Mouse (Mus musculus) liver, postnatal 0 days (tissue): ENCODE results near the gene Rps27. TPM values are rescaled to one million over a fixed set of nuclear protein-coding genes. Genes with fewer than 3 reads are reported as not detected.
A peak's percentile ranks its signal among the peaks of the same experiment; 100 is the strongest.
"Not testable (repeated sequence)": the region's sequence is repeated elsewhere in the genome, so short reads cannot be mapped to it uniquely, and the experiment has no call there.

Experiments
- ATAC-seq: fragments of 200-750 bp; cut with Nextera tagmentation; 2 replicates; pipeline ENCODE4 v1.8.0; 2017; ENCODE audit warnings: mild to moderate bottlenecking, moderate library complexity
- DNase-seq: peaks from one replicate; pipeline ENCODE4 v3.0.0-alpha.2; 2016
- H3K27ac ChIP-seq: fragments of 300-500 bp; sonication (generic); 2 replicates; pipeline ENCODE4 v1.5.1; 2014; ENCODE audit warnings: antibody characterized with exemption, moderate library complexity, mild to moderate bottlenecking, low read depth
- H3K27me3 ChIP-seq: fragments of 300-500 bp; sonication (generic); 2 replicates; pipeline ENCODE4 v1.6.1; 2014; ENCODE audit warnings: low read length, control low read depth, mixed read lengths; ENCODE audit not compliant: insufficient read depth
- H3K36me3 ChIP-seq: fragments of 300-500 bp; sonication (generic); replicated peaks from 2 replicates; pipeline ENCODE4 v1.6.1; 2014; ENCODE audit warnings: mild to moderate bottlenecking, control low read depth, low read length, moderate library complexity, mixed read lengths; ENCODE audit not compliant: insufficient read depth
- H3K4me1 ChIP-seq: fragments of 300-500 bp; sonication (generic); 2 replicates; pipeline ENCODE4 v1.6.1; 2014; ENCODE audit warnings: antibody characterized with exemption, mild to moderate bottlenecking, control low read depth; ENCODE audit not compliant: insufficient read depth
- H3K4me2 ChIP-seq: fragments of 300-500 bp; sonication (generic); 2 replicates; pipeline ENCODE4 v1.6.1; 2014; ENCODE audit warnings: low read depth, mild to moderate bottlenecking, low read length, moderate library complexity, mixed read lengths
- H3K4me3 ChIP-seq: fragments of 300-500 bp; sonication (generic); 2 replicates; pipeline ENCODE4 v1.5.1; 2014; ENCODE audit warnings: low read depth, low read length
- H3K9ac ChIP-seq: fragments of 300-500 bp; sonication (generic); replicated peaks from 2 replicates; pipeline ENCODE4 v1.6.1; 2014; ENCODE audit warnings: mild to moderate bottlenecking, moderate library complexity
- H3K9me3 ChIP-seq: fragments of 300-500 bp; sonication (generic); 2 replicates; pipeline ENCODE4 v1.6.1; 2016; ENCODE audit warnings: mild to moderate bottlenecking, control low read depth, low read length, mixed read lengths
- CTCF ChIP-seq: sonication (generic); IDR thresholded peaks from 2 replicates; pipeline ENCODE4 v1.5.1; 2016; ENCODE audit warnings: antibody characterized with exemption, low read depth
- EP300 ChIP-seq: IDR thresholded peaks from 2 replicates; pipeline ENCODE4 v1.6.1; 2016; ENCODE audit warnings: antibody characterized with exemption, low read depth, mild to moderate bottlenecking
- WGBS: fragments of 180-500 bp; shearing (Covaris S2); extraction: QIAGEN DNeasy Blood & Tissue Kit; methylation state at CpG from one replicate; pipeline ENCODE4 v1.1.7; 2014; ENCODE audit not compliant: insufficient replicate concordance; 5-methylcytosine and 5-hydroxymethylcytosine counted together
- polyA plus RNA-seq: library from polyadenylated mRNA; unstranded; fragments of >200 nt; fragmentation: Nextera tagmentation; extraction: Ambion mirVana; gene quantifications from 2 replicates; pipeline ENCODE4 v1.2.1, GENCODE M21; 2015

The Rps27 gene
- polyA plus RNA-seq, 1 experiment from 2014 or later, result 821 TPM

DNA sequence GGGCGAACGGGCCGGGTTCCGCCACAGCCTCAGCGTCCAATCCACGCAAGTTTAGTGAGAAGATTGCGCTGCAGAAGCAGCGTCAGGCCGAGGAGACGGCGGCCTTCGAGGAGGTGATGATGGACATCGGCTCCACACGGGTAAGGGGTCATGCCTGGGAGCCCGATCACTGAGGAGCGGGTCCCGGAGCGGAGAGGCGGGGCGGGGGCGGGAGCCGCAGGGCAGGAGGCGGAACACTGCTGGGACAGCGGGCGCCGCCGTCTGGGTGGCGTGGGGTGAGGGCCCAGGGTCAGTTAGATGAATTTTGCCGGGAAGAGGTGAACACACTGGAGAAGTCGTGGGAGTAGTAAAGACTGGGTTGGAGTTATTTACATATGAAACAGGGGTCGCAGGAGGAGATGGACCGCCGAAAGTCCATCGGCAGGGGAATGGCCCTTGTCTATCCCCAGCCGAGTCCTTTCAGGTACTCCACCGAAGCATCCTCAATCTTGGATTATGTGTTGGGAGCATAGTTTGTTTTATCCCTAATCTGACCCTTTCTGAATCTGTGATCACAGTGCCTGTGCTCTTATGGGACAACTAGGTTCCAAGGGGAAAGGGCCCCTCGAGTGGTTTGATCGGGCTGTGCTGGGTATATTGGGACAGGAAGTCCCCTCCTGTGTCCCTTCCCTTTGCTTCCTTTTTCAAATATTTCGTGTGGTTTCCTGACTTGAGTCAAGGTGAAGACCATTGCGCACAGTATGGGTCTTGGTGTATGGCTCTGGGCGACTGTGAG is 41.2 kb upstream of the Rps27 start:
- Histone ChIP-seq H3K9me3 (no peaks in the 10 kb centered on the region), H3K36me3 (peaks cover 27% of the 10 kb centered on the region), H3K4me2 (peak overlapping the region; percentile 94), H3K27ac (peak overlapping the region; percentile 90), H3K4me1 (peaks cover 15% of the 10 kb centered on the region), H3K27me3 (no peaks in the 10 kb centered on the region), H3K4me3 (peak overlapping the region; percentile 99), H3K9ac (peak overlapping the region; percentile 98)
- DNase-seq, result peak; percentile 68
- TF ChIP-seq EP300, result no peak
- no peak for TF ChIP-seq CTCF
- 2% methylated on average over 41 of the region's 41 CpGs for WGBS
- peak; percentile 68 for ATAC-seq

GRCm38 (mm10) chr3:90253653-90254418 is 40.4 kb upstream of the Rps27 start, which contains the start of gene Crtc2:
Gene Crtc2 (plus strand): TSS chr3:90254163.
- Histone ChIP-seq H3K27ac (peak within 1 kb of the TSS; percentile 90), H3K4me1 (peaks cover 18% of the 10 kb centered on the region), H3K4me2 (peak within 1 kb of the TSS; percentile 94), H3K9me3 (no peaks in the 10 kb centered on the region), H3K9ac (peak within 1 kb of the TSS; percentile 98), H3K4me3 (peak within 1 kb of the TSS; percentile 99), H3K36me3 (peaks cover 19% of the 10 kb centered on the region), H3K27me3 (no peaks in the 10 kb centered on the region)
- peak; percentile 94 for ATAC-seq
- peak; percentile 95 for DNase-seq
- TF ChIP-seq EP300 (peak; percentile 54; the same call in 1 of the 2 replicates), CTCF (no peak)
- WGBS, result 3% methylated on average over 40 of the region's 40 CpGs

DNA sequence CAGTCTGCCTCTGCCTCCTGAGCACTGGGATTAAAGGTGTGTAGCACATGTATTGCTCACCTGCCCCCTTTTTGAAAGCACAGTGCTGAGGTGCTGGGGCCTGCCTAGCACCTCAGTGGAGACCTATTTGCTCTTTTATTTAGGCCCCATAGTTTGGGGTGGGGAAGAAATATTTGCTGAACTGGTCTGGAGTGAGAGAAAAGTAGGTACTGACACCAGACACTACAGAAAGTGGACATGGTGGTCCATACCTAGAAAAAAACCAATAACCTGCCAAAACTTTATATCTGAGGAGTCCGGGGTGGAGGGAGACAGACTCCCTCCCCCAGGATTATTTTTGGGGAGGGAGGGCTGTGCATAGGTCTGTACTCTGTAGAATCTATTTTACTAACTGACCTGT is 39.7 kb upstream of the Rps27 start:
- H3K4me1 ChIP-seq, result peaks cover 18% of the 10 kb centered on the region
- H3K9ac ChIP-seq, ATAC-seq, DNase-seq, H3K4me3 ChIP-seq, H3K4me2 ChIP-seq, H3K27me3 ChIP-seq, H3K9me3 ChIP-seq, H3K27ac ChIP-seq: not testable (repeated sequence)
- WGBS, result 35% methylated on average over 1 of the region's 1 CpGs
- peaks cover 14% of the 10 kb centered on the region for H3K36me3 ChIP-seq

GRCm38 (mm10) chr3:90252659-90253058 is 39.2 kb upstream of the Rps27 start:
- not testable (repeated sequence) for ATAC-seq, H3K27me3 ChIP-seq

GRCm38 (mm10) chr3:90251731-90252226 is 38.3 kb upstream of the Rps27 start:
- H3K4me2 ChIP-seq, H3K27me3 ChIP-seq, H3K27ac ChIP-seq, H3K9ac ChIP-seq, DNase-seq, H3K4me3 ChIP-seq, H3K9me3 ChIP-seq, ATAC-seq: not testable (repeated sequence)
- H3K36me3 ChIP-seq, result peaks cover 13% of the 10 kb centered on the region
- 92% methylated on average over 10 of the region's 12 CpGs for WGBS
- H3K4me1 ChIP-seq, result peaks cover 22% of the 10 kb centered on the region

More at GRCm38 (mm10) chr3:90252659-90253058, 39.2 kb upstream of the Rps27 start:
- not testable (repeated sequence) for H3K9me3 ChIP-seq, DNase-seq, H3K9ac ChIP-seq, H3K4me3 ChIP-seq, H3K4me2 ChIP-seq, H3K27ac ChIP-seq
- peaks cover 20% of the 10 kb centered on the region for H3K4me1 ChIP-seq
- H3K36me3 ChIP-seq, result peaks cover 14% of the 10 kb centered on the region
- 89% methylated on average over 2 of the region's 2 CpGs for WGBS

DNA sequence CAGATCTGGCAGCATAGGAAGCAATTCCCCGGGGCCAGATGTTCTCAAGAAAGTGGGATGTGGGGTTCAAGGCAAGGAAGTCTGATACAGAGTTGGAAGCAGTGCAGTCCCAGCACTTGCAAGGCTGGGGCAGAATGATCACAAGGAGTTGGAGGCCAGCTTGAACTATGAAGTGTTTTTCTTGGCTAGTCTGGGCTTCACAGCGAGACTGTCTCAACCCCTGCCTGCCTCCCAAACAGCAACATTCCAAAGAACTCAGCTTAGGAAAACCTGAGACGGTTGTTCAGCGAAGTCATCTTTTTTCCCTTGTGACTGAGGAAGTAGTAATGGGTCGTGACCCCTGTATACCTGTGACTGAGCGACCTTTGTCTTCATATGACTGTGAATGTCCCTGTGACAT is 37.3 kb upstream of the Rps27 start:
- peaks cover 12% of the 10 kb centered on the region for H3K36me3 ChIP-seq
- ATAC-seq (no peak), DNase-seq (no peak)
- no peak overlapping the region for H3K4me3 ChIP-seq
- WGBS, result 87% methylated on average over 6 of the region's 6 CpGs
- TF ChIP-seq EP300 (no peak), CTCF (no peak)
- no peak overlapping the region for H3K27ac ChIP-seq
- H3K9ac ChIP-seq, result no peak overlapping the region
- no peaks in the 10 kb centered on the region for H3K9me3 ChIP-seq
- no peaks in the 10 kb centered on the region for H3K27me3 ChIP-seq
- H3K4me1 ChIP-seq, result peaks cover 17% of the 10 kb centered on the region
- no peak overlapping the region for H3K4me2 ChIP-seq
